Mouse (Mus musculus) adrenal gland, postnatal 36 days (tissue): Measurements from ENCODE around the gene Erp29. TPM values are rescaled to one million over a fixed set of nuclear protein-coding genes. Genes with fewer than 3 reads are reported as not detected.
"Not testable (repeated sequence)": the region's sequence is repeated elsewhere in the genome, so short reads cannot be mapped to it uniquely, and the experiment has no call there.

ENCODE experiments used
- DNase-seq, 2 experiments: peaks; one replicate each; pipeline ENCODE4 v3.0.0; 2021; ENCODE audit warnings: mixed read lengths in 1 of 2
- long read RNA-seq, 2 experiments: library from polyadenylated mRNA; stranded (forward); transcript quantifications; one replicate each; pipeline ENCODE4 v2.0.0; 2021; ENCODE audit warnings: borderline sequencing depth in 2 of 2
- total RNA-seq, 2 experiments: library from RNA; stranded (reverse); gene quantifications; 2 replicates each; pipeline ENCODE4 v1.2.3; 2021

Gene Erp29
- total RNA-seq = 100 to 1,000 TPM; 117 to 123 TPM
- long read RNA-seq, experiment 1, full-length matches to known transcripts = 89 of 100 reads
- long read RNA-seq, experiment 1, partial matches to known transcripts = 10 of 100 reads
- long read RNA-seq, experiment 1, other reads (novel, unspliced or antisense) = 1 of 100 reads
- long read RNA-seq, experiment 2, full-length matches to known transcripts = 42 of 47 reads
- long read RNA-seq, experiment 2, partial matches to known transcripts = 4 of 47 reads
- long read RNA-seq, experiment 2, other reads (novel, unspliced or antisense) = 1 of 47 reads

GRCm38 (mm10) chr5:121452026-121452869, at the start of gene Erp29:
Erp29 (minus strand) TSS chr5:121452506.
- DNase-seq = peak; percentile 99 to 100

- DNase-seq = not testable (repeated sequence)
Measured at GRCm38 (mm10) chr5:121501424-121501996, 49.2 kb upstream of the Erp29 start.

GRCm38 (mm10) chr5:121500719-121501118, 48.4 kb upstream of the Erp29 start:
- no peak for DNase-seq

GRCm38 (mm10) chr5:121493305-121493704, 41.0 kb upstream of the Erp29 start:
- DNase-seq = no peak

- DNase-seq = no peak
Measured at GRCm38 (mm10) chr5:121484801-121485200, 32.5 kb upstream of the Erp29 start.

GRCm38 (mm10) chr5:121477680-121478079, 25.4 kb upstream of the Erp29 start:
- DNase-seq = peak in 1 of 2 experiments; percentile 47

- no peak for DNase-seq
Measured at GRCm38 (mm10) chr5:121476040-121476439, 23.7 kb upstream of the Erp29 start.

- no peak for DNase-seq
Measured at GRCm38 (mm10) chr5:121474610-121475009, 22.3 kb upstream of the Erp29 start.

GRCm38 (mm10) chr5:121472411-121472810, 20.1 kb upstream of the Erp29 start:
- no peak for DNase-seq

GRCm38 (mm10) chr5:121469566-121469965, 17.3 kb upstream of the Erp29 start:
- no peak for DNase-seq

GRCm38 (mm10) chr5:121463601-121464250, 11.4 kb upstream of the Erp29 start:
- no peak for DNase-seq

- no peak for DNase-seq
Measured at GRCm38 (mm10) chr5:121462967-121463366, 10.7 kb upstream of the Erp29 start.

- no peak for DNase-seq
Measured at GRCm38 (mm10) chr5:121462171-121462502, 9.8 kb upstream of the Erp29 start.

- no peak for DNase-seq
Measured at GRCm38 (mm10) chr5:121461339-121462170, 9.2 kb upstream of the Erp29 start.

GRCm38 (mm10) chr5:121455510-121456265, 3.4 kb upstream of the Erp29 start:
- no peak for DNase-seq

GRCm38 (mm10) chr5:121454503-121454782, 2.1 kb upstream of the Erp29 start:
- DNase-seq = no peak

- DNase-seq = peak; percentile 35 to 38
Measured at GRCm38 (mm10) chr5:121453743-121454502, 1.6 kb upstream of the Erp29 start.

- peak; percentile 29 to 58 for DNase-seq
Measured at GRCm38 (mm10) chr5:121452906-121453305, 600 bp upstream of the Erp29 start.

GRCm38 (mm10) chr5:121451644-121452025, 671 bp downstream of the Erp29 start, which contains the start of gene Tmem116:
Tmem116 (plus strand) TSS chr5:121451893.
- DNase-seq = peak; percentile 56 to 70

- no peak for DNase-seq
Measured at GRCm38 (mm10) chr5:121451203-121451602, 1.1 kb downstream of the Erp29 start.
